Mouse (Mus musculus): ENCODE measurements at regions not wholly inside any gene's neighbourhood (a gene's known extent, or its start where the extent isn't known, plus 50 kb on each side); places are given as distances from the start of the nearest gene placed in this dataset.

- no peak for TF ChIP-seq CTCF (conservative IDR thresholded peaks at IDR 0.05; ENCODE audit: low read length)
- TF ChIP-seq NANOG (IDR thresholded peaks at IDR 0.05; ENCODE audit: borderline replicate concordance, low read length), result no peak
- no peak for TF ChIP-seq POU5F1 (IDR thresholded peaks at IDR 0.05; ENCODE audit: borderline replicate concordance, low read length)
Measured at GRCm38 (mm10) chr19:54106571-54106970, 62.6 kb downstream of the Adra2a start.
